Mouse (Mus musculus) adrenal gland, postnatal 36 days (tissue): ENCODE measurements at regions not wholly inside any gene's neighbourhood (a gene's known extent, or its start where the extent isn't known, plus 50 kb on each side); places are given as distances from the start of the nearest gene placed in this dataset.

ENCODE experiments used
- DNase-seq, 2 experiments: peaks; one replicate each; pipeline ENCODE4 v3.0.0; 2021; ENCODE audit warnings: mixed read lengths in 1 of 2

DNA sequence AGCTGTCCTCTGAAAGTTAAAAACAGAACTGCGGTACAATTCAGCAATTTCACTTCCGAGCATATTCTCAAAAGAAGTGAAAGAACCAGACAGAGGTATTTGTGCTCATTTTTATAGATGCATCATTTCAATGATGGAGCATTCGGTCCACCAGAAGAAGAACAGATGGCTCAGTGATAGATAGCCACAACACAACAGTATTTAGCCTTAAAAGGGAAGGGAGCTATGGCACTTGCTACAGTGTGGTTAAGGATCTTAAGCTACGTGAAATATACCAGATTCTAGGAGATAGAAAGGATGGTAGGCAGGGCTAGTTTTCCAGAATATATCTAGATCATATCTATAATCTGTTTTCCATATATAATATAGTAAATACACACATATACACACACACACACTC lies 77.5 kb upstream of the Gadd45a start:
- DNase-seq: no peak

DNA sequence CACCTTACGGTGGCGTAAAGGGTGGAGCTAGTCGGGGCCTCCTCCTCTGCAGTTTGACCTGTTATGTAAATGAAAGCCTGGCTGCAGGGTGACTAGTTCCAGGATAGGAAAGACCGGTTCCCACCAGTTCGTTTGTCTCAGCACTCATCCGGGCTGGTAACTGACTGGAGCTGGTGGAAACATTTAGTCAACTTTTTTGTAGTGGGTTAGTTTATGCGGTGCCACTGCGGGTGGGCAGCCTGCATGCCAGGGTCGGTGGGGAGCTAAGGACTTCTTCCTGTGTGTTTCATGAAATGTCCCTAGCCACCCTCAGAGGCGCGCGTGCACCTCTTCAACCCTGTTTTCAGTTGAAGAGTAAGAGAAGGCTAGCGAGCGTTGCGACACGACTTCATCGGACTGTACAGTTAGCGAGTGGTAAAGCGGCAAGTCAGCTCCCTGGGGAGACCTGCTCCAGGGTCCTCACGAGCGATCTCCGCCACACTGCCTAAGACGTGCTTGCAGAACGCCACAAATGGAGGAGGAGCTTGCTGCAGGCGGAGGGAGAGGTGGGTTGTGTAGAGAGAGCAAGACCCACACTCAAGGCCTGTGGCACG lies 76.5 kb upstream of the Gadd45a start:
- no peak for DNase-seq

DNA sequence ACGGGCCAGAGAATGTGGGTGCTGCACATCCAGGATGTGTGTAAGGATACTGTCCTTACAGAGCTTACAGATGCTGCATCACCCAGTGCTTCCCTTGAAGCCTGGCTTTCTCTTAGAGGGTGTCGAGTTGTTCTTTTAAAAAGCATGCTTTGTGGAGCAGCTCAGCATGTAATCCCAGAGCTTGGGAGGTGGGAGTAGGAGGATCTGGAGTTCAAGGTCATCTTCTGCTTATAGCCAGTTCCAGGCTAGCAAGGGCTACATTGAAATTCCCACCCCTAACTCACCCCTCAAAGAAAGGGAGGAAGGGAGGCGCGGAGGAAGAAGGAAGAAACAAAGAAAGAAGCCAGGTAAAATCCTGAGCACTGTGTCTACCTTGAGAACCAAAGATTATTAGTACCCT lies 76.0 kb upstream of the Gadd45a start:
- DNase-seq: no peak

DNA sequence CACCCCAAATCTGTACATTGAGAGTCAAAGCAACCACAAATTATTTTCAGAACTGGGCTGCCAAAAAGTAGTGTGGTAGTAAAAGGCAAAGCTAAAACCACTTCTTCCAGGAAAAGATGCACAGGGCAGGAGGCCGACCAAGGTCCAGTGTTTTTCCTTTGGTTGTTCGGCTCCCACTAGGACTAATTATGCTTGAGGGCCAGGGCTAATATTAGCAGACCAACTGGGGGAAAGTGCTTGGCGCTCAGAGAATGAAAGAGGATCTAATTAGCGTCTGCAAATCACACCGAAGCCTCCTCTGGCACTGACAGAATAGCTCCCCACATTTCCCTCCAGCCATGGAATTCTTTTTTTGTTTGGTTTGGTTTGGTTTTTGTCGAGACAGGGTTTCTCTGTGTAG lies 75.1 kb upstream of the Gadd45a start:
- no peak for DNase-seq

DNA sequence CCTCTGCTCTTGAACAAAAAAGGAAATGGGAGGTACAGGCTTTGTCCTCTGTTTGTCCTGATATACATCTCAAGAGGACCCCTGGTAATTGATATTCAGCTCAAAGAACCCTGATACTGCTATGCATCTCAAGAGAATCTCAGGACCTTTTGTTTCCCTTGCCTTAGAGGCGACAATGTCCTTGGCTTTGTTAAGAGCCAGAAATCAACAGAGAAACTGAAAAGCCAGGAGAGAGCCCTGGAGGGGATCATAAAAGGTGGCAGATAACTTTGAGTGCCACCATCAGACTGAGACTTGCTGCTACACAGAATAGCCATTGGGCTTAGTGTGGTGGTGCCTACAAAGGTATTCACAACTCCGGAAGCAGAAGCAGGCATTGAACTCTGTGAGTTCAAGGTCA lies 74.3 kb upstream of the Gadd45a start:
- DNase-seq: no peak

DNA sequence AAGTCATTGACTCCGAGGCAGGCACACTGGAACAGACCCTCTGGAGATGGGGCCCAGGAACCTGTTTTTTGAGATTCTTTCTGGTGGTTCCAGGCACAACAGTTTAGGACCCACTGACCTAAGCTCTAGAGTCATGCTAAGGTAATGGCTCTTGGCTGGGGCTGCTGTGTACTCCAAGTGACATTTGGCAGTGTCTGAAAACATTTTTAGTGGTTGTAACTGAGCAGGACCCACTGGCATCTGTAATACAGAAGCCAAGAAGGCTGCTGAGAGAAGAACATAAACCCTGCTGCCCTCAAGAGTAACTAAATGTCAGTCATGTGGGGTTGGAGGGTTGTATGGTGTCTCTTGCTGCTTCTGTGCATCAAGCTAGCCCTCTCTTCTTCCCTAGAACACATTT lies 73.1 kb upstream of the Gadd45a start:
- no peak for DNase-seq

DNA sequence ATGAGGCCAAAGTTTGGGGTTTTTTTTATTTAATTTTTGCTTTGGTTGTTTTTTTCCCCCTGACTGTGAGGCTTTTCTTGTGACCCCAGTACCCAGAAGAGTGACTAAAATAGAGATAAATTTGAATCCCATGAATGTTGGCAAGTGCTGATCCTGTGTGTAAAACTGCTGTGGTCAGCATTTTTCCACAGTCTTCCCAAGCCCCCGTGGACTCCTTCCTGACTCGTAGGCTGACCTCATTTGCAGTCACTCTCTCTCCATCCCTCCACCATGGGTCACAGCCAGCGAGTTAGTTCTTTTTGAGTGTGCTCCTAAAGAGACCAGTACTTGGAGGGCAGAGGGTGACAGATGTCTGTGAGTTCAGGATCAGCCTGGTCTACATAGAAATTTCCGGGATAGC lies 72.5 kb upstream of the Gadd45a start:
- no peak for DNase-seq

DNA sequence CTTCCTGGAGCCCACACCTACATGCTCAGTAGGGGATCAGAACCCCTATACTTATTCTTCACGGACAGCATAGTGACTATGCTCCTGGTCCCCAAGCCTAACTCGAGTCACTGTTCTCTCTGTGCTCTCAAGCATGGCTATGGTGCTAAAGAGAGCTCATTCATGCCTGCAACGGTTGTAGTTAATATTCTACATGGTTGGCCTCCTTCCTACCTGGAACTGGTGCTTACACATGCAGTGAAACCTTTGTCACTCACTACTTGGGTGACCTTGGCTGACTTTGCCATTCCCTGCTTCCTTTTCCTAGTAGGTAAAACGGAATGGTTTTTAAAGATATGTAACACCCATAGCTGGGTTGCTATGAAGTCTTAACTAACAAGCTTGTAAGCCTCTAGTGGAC lies 70.3 kb upstream of the Gadd45a start:
- DNase-seq: no peak

DNA sequence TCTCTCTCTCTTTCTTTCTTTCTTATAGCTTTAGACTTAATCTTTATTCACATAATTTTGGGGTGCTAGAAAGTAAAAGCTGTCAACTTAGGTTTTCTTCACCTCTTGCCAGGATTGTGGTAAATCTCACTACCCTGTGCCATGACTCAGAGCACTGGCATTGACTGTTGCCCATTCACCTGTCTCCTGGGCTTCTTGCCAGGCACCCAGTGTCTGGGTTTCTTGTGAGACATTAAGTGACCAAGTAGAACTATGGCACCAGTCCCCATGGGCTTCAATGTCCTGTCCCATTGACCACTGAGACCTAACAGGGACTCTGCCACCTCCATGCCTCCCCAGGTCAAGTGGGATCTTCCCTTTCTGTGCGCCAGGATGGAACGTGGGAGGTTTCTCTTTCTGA lies 69.2 kb upstream of the Gadd45a start:
- no peak for DNase-seq

DNA sequence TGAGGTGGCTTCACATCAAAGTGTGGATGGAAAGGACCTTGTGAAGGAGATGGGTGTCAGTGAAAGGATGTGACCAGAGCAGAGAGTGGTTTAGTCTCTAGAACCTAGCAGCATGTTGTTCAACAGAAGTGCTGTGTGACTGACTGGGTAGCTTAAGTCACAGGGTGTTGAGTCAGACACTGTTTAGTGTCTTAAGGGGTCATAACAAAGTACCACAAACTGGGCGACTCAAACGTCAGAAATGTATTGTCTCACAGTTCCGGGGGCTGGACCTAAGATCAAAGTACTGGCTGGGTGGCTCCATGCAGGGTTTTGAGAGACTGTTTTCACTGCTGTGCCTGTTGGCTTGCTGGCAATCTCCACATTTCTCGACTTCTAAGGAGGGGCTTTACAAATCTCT lies 68.1 kb upstream of the Gadd45a start:
- no peak for DNase-seq

DNA sequence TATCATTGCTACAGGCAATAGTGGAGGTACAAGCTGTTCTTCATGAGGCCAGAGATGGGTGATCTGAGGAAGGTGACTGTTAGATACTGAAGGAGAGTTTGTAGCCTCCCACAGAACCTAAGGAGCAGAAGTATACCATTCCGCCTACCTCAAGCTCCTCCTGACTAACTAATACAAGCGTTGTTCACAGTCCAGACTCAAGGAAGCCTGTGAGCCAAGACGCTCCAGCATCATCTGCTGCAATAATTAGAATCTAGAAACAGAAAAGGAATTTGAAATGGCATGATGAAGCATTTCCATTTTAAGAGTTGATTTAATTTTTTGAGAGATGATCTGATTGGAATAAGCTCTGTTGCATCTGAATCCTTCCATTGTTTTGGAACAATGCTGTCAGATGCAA lies 66.9 kb upstream of the Gadd45a start:
- DNase-seq: no peak

DNA sequence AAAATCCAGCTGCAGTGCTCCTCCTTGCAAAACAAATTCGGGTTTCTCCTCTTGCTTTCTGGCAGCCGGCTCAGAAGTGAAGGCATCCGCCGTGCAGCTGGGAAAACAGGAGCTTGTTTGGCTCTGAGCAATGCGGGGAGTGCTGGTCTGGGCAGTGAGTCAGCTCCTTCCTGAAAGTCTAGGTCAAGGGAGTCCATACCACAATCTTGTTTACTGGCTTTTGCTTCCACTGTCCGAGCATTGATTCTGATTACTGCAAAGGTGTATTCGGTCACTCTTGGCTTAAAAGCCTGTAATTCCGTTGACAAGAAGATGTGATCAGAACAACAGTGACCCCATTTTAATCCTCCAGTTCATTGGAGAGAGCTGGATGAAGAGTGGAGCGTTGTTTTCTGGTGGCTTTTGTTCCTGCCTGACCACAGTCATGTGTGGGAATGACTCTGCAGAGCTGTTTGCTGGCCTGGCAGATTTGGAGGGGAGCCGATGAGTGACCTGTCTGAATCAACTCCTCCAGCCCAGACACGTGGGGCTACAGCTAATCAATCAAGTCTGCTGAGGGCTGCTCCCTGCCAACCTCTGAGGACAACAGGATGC lies 65.4 kb upstream of the Gadd45a start:
- DNase-seq: peak; percentile 84 to 89

DNA sequence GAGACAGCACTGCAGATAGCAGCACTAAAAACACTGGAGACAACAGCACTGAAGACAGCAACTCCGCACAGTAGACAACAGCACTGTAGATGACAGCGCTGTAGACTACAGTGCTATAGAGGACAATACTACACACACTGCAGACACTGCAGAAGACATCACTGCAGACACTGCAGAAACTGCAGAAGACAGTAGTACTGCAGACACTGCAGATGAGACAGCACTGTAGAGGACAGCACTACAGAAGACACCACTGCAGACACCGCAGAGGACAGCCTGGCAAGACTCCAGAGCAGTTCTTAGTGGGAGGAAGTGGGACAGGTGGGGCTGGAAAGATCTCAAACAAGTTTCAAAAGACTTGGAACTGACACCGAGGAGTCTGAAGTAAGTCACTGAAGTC lies 64.8 kb upstream of the Gadd45a start:
- peak; percentile 40 to 61 for DNase-seq

DNA sequence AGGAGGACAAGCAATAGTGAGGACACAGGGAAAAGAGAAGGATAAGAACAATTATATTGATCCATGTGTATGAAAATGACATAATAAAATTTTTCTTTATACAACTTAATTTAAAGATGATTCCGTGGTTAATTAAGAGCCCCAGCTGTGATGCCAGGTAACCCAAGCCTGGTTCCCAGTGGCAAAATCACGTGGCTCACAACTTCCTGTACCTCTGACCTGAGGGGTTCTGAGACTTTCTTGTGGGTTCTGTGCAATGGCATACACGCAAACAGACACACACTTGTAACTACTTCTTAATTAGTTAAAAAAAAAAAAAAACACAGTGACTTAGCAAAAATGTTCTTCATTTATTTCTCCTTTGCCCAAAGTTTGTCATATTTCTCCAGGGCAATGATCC lies 57.2 kb upstream of the Gadd45a start:
- DNase-seq: no peak

DNA sequence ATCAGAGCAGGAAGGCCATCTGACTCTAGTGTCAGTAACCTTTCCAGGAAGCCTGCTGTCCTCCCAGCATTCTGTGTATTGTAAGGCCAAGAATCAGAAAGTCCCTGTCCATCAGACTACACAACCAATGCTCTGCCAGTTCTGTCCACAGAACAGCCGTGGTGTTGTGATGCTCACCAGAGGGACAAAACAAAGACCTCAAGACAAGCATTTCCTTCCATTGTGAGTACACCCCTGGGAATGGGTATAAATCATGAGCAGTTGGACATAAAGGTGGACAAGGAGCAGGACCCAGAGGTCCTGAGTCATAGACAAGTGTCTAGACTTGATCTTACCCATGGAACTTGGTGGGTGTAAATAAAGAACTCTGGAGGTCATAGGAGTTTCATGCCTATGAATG lies 55.9 kb upstream of the Gadd45a start:
- no peak for DNase-seq

DNA sequence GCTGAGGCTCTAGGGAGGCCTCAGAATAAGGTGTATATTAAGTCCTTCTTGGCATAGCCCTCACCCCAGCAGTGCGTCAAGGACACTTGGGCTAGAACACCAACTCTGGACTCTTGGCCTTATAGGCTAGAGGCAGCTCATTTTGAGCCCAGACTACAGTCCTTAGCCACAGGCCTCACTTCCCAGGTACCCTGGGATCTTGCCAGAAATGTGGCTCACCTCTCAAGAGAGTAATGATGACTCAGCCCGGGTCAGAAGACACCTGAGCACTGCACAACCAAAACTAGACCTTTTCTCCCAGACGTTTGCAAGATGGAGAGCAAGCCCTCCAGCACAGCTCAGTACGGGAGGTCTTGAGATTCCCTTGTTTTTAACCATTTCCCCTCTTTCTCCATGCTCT lies 52.9 kb upstream of the Gadd45a start:
- no peak for DNase-seq

DNA sequence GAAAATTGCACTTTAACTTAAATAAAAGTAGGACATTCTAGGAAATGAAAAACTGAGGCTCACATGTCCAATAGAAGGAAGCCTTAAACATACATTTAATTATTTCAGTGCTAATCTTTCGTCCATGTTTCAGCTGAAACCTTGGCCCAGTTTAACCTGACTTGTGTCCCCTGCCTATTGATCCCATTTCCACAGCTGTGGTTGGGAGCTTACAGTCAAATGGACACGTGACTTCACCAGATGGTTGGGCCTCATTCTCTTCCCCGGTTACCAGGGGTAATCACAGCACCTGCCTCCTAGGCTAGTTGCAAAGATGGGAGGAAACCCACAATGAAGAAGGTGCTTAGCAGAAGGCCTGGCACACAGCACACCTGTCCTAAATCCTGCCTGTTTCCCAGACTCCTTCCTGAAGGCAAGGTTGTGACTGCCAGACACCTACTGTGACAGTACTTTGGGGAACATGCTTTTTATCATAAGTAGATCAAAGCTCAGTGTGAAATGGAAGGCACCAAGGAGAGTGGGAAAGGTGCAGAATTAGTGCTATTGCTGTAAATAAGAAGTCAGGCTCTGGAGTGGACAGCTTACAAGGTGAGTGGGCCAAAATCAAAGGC lies 52.4 kb upstream of the Gadd45a start:
- DNase-seq: no peak

DNA sequence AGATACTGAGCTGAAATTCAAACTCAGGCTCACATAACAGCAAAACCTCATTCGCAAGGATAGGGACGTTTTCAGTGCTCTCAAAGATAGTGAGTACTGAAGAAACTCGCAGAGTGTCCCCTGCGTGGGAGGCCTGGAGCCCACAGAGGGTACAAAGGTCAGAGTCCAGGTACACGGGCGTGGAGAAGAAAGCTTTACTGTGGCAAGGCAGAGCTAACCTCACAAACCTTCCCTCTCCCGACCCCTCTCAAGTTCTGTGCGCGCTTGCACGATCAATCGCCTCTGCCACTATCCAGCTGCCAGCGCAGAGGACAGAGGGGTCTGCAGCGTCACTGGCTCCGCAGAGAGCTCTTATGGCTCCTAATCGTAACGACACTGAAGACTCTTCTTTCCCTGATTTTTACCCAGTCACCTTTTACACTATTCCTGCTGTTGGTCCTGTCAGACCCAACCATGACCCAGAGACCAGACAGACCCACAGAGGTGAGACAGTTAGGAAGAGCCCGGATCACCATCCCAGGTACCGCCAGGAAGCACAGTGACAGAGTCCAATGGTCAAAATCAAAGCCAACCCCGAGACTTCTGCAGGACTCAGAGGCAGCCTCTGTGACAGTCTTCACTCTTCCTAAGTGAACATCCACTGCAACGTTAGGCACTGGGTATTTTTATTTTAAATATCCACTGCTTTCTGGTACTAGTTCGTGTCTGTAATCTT lies 51.6 kb upstream of the Gadd45a start:
- DNase-seq: no peak

DNA sequence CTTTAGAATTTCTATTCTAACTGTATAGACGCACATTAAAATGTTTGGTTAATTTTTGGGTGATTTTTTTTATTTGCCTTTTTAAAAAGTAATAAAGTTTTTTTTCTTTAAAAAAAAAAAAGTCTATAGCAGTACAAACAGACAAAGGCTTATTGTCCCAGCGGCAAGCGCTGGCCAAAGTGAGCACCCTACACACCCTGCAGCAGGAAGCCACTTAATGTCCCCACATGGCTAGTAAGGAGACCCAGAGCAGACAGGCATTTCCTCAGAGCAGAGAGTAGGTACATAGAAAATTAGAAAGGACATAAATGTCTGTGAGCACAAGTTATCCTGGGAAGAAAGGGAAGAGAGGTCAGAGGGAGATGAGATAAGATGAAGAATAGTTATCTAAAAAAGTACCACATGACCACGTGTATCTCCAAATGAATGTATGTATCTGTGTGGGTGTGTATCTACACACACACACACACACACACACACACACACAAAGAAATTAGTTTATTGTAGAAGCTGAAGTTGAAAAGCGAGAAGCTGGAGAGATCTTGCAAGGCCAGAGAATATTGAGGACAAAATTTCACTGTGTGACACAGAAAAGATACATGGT lies 50.7 kb upstream of the Gadd45a start:
- no peak for DNase-seq

DNA sequence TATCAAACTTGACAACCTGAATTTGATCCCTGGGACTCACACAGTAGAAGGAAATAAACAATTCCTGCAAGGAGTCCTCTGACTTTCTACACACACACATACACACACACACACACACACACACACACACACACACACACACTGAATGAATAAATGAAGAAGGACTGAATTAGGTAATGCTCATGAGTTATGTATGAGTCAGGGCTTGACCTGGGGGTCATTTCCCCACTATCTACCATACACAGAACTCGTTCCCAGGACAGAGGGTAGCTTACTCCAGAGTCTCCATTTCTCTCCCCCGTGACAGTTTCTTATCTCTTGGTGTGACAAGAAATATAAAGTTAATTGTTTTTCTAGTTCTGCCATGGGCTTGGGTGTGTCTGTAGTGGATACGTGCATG lies 50.1 kb upstream of the Gadd45a start:
- DNase-seq: peak; percentile 17 to 59
